Comparison of ENCODE assay signal across 10 mouse cellular contexts in genomic region chr12:59382812-59383211, GRCm38 (mm10).
A peak's percentile ranks its signal among the peaks of the same experiment; 100 is the strongest.
DNase-seq lines count a peak whose midpoint lies in the region; ATAC-seq and TF ChIP-seq lines count a peak whose summit lies in the region.
"Had no signal": no experiment of that assay in that cellular context is flagged by ENCODE, and none has a peak within 500 bp of the region (broad histone marks: within the 10 kb centered on the region; RNA-seq: fewer than 3 reads in every experiment).

No protein-coding gene starts in this region.

- no peaks in the 10 kb centered on the region for H3K27me3 ChIP-seq in kidney, adult 2 months (replicated peaks; ENCODE audit: control insufficient read depth, insufficient read depth, low read length)
- H3K27me3 ChIP-seq in kidney, embryonic 14.5 days (ENCODE audit: control insufficient read depth, insufficient read depth, low read length): no peaks in the 10 kb centered on the region
- no peaks in the 10 kb centered on the region for H3K27me3 ChIP-seq in hindbrain, embryonic 16.5 days (replicated peaks; ENCODE audit: control insufficient read depth, insufficient read depth, low read length)
- H3K27me3 ChIP-seq in limb, embryonic 10.5 days (ENCODE audit: low read depth, poor library complexity, severe bottlenecking): no peaks in the 10 kb centered on the region
- H3K27me3 ChIP-seq: lung, embryonic 15.5 days had no signal

- H3K36me3 ChIP-seq in kidney, adult 2 months (ENCODE audit: control insufficient read depth, insufficient read depth, low read length): no peaks in the 10 kb centered on the region
- no peaks in the 10 kb centered on the region for H3K36me3 ChIP-seq in kidney, embryonic 14.5 days (ENCODE audit: control insufficient read depth, insufficient read depth, low read length)
- H3K36me3 ChIP-seq in hindbrain, embryonic 16.5 days (ENCODE audit: control insufficient read depth, insufficient read depth, low read length): no peaks in the 10 kb centered on the region
- no peaks in the 10 kb centered on the region for H3K36me3 ChIP-seq in limb, embryonic 10.5 days
- H3K36me3 ChIP-seq: lung, embryonic 15.5 days had no signal

- H3K9me3 ChIP-seq in kidney, embryonic 14.5 days (ENCODE audit: control insufficient read depth, low read length): no peaks in the 10 kb centered on the region
- H3K9me3 ChIP-seq in hindbrain, embryonic 16.5 days (ENCODE audit: control insufficient read depth, low read length): no peaks in the 10 kb centered on the region
- no peaks in the 10 kb centered on the region for H3K9me3 ChIP-seq in limb, embryonic 10.5 days (replicated peaks)
- H3K9me3 ChIP-seq: lung, embryonic 15.5 days had no signal

- H3K4me2 ChIP-seq in kidney, embryonic 14.5 days (replicated peaks; ENCODE audit: low read depth, low read length): no peak overlapping the region
- H3K4me2 ChIP-seq in hindbrain, embryonic 16.5 days (ENCODE audit: low read length): no peak overlapping the region
- H3K4me2 ChIP-seq: lung, embryonic 15.5 days had no signal

- H3K9ac ChIP-seq in kidney, embryonic 14.5 days (ENCODE audit: low read depth, low read length): no peak overlapping the region
- no peak overlapping the region for H3K9ac ChIP-seq in hindbrain, embryonic 16.5 days (ENCODE audit: low read depth, low read length)
- H3K9ac ChIP-seq: lung, embryonic 15.5 days had no signal

- peak; percentile 21 for DNase-seq in kidney, adult 2 months
- peak; percentile 76 for DNase-seq in NIH3T3 (ENCODE audit: low read depth)
- peak; percentile 21 to 54 for DNase-seq in cerebellum, postnatal 36 days
- DNase-seq in limb, embryonic 10.5 days (ENCODE audit: low spot score): peak; percentile 59
- peak; percentile 85 for DNase-seq in retina, embryonic 14.5 days (ENCODE audit: low spot score)
- no peak for DNase-seq in spleen, postnatal 4 days (ENCODE audit: low spot score in 2 of 2)

- H3K27ac ChIP-seq in kidney, adult 2 months (ENCODE audit: insufficient read depth, low read depth, low read length): no peak overlapping the region
- H3K27ac ChIP-seq in kidney, embryonic 14.5 days (ENCODE audit: low read depth, low read length): no peak overlapping the region
- no peak overlapping the region for H3K27ac ChIP-seq in hindbrain, embryonic 16.5 days (ENCODE audit: low read depth, low read length)
- H3K27ac ChIP-seq in limb, embryonic 10.5 days: no peak overlapping the region
- H3K27ac ChIP-seq: lung, embryonic 15.5 days had no signal

- WGBS in kidney, adult 2 months: 27% methylated on average over 3 of the region's 3 CpGs
- WGBS in kidney, embryonic 14.5 days: 30% methylated on average over 3 of the region's 3 CpGs
- 32% methylated on average over 3 of the region's 3 CpGs for WGBS in hindbrain, embryonic 16.5 days
- 28% methylated on average over 3 of the region's 3 CpGs for WGBS in limb, embryonic 10.5 days

- no peak for TF ChIP-seq POLR2A in kidney, adult 2 months (IDR thresholded peaks at IDR 0.05; ENCODE audit: low read depth, low read length)

- H3K4me1 ChIP-seq in kidney, adult 2 months (ENCODE audit: control insufficient read depth, insufficient read depth, low read length): no peaks in the 10 kb centered on the region
- H3K4me1 ChIP-seq in kidney, embryonic 14.5 days (ENCODE audit: control insufficient read depth, insufficient read depth, low read length): no peaks in the 10 kb centered on the region
- H3K4me1 ChIP-seq in hindbrain, embryonic 16.5 days (ENCODE audit: control insufficient read depth, insufficient read depth, low read depth, low read length): no peaks in the 10 kb centered on the region
- H3K4me1 ChIP-seq in limb, embryonic 10.5 days: no peaks in the 10 kb centered on the region
- H3K4me1 ChIP-seq: lung, embryonic 15.5 days had no signal

- 0 out of 2 replicates have a peak, but pooled peaks have one; percentile 16 for TF ChIP-seq CTCF in kidney, adult 2 months (conservative IDR thresholded peaks at IDR 0.05; ENCODE audit: insufficient read depth, insufficient read length, low read depth, low read length)

- no peak overlapping the region for H3K4me3 ChIP-seq in kidney, adult 2 months (ENCODE audit: insufficient read depth, low read depth, low read length)
- no peak overlapping the region for H3K4me3 ChIP-seq in kidney, embryonic 14.5 days (ENCODE audit: low read length)
- no peak overlapping the region for H3K4me3 ChIP-seq in hindbrain, embryonic 16.5 days (ENCODE audit: low read length)
- H3K4me3 ChIP-seq in limb, embryonic 10.5 days: no peak overlapping the region
- H3K4me3 ChIP-seq: erythroblast, embryonic 14.5 days; lung, embryonic 15.5 days had no signal

- ATAC-seq in kidney, embryonic 14.5 days (ENCODE audit: low FRiP score, low TSS enrichment): no peak
- ATAC-seq in hindbrain, embryonic 16.5 days: peak; percentile 42; the same call in 1 of the 2 replicates

Comparison
In these comparisons a context has a peak if more than half of its experiments do, and no peak if none do; other contexts are left out.
1. DNase-seq: peak in kidney, adult 2 months (single experiment), NIH3T3 (single experiment), cerebellum, postnatal 36 days (2 of 2), limb, embryonic 10.5 days (single experiment) and retina, embryonic 14.5 days (single experiment); none in spleen, postnatal 4 days (0 of 2).